In the genomic region with DNA sequence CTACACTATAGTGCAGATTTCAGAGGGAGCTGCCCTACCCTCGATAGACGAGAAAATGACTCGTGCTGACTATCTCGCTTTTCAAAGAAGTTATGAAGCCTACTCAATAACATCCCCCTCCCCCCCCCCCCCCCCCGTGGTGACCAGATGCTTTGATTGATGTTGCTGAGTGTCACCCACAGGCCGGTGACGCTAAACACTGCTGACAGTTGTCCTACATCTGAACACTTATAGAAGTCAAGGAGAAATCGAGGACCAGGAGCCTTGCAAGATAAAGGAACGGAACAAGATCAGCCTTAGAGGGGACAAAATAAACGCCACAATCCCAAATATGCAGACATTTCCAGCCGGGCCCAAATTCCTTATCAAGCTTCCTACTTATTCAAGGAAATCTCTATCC, we compare ENCODE assay signal across 23 mouse cellular contexts.
"Had no signal": no experiment of that assay in that cellular context is flagged by ENCODE, and none has a peak within 500 bp of the region (broad histone marks: within the 10 kb centered on the region; RNA-seq: fewer than 3 reads in every experiment).

No protein-coding gene starts in this region.

- H3K9me3 ChIP-seq: heart, embryonic 10.5 days; heart, embryonic 12.5 days; hindbrain, embryonic 13.5 days; hindbrain, embryonic 15.5 days; intestine, embryonic 15.5 days; kidney, embryonic 15.5 days; limb, embryonic 13.5 days; limb, embryonic 15.5 days; liver, embryonic 12.5 days had no signal

- H3K9ac ChIP-seq: forebrain, postnatal 0 days; heart, embryonic 12.5 days; hindbrain, embryonic 13.5 days; hindbrain, embryonic 15.5 days; intestine, embryonic 15.5 days; kidney, embryonic 15.5 days; limb, embryonic 13.5 days; limb, embryonic 15.5 days; liver, embryonic 12.5 days had no signal

- H3K4me1 ChIP-seq: hindbrain, embryonic 15.5 days; intestine, embryonic 15.5 days; kidney, embryonic 15.5 days; limb, embryonic 13.5 days; limb, embryonic 15.5 days; liver, embryonic 12.5 days had no signal

- H3K36me3 ChIP-seq: heart, embryonic 10.5 days; heart, embryonic 12.5 days; hindbrain, embryonic 13.5 days; hindbrain, embryonic 15.5 days; intestine, embryonic 15.5 days; kidney, embryonic 15.5 days; limb, embryonic 13.5 days; limb, embryonic 15.5 days; liver, embryonic 12.5 days had no signal

- H3K4me2 ChIP-seq: heart, embryonic 12.5 days; hindbrain, embryonic 13.5 days; hindbrain, embryonic 15.5 days; intestine, embryonic 15.5 days; kidney, embryonic 15.5 days; limb, embryonic 13.5 days; limb, embryonic 15.5 days; liver, embryonic 12.5 days had no signal

- DNase-seq: forebrain, postnatal 0 days; gastrocnemius, postnatal 14 days; gastrocnemius, postnatal 36 days; heart, adult 18-20 months; heart, postnatal 10 days; heart, postnatal 36 days; kidney, adult 11 months; kidney, adult 2 months; kidney, adult 9 months; kidney, postnatal 14 days; kidney, postnatal 36 days; layer of hippocampus, postnatal 36 days; left cerebral cortex, postnatal 4 days had no signal

- H3K4me3 ChIP-seq: heart, embryonic 10.5 days; heart, embryonic 12.5 days; hindbrain, embryonic 13.5 days; hindbrain, embryonic 15.5 days; intestine, embryonic 15.5 days; kidney, embryonic 15.5 days; limb, embryonic 13.5 days; limb, embryonic 15.5 days; liver, embryonic 12.5 days had no signal

- H3K27me3 ChIP-seq: heart, embryonic 12.5 days; hindbrain, embryonic 13.5 days; hindbrain, embryonic 15.5 days; intestine, embryonic 15.5 days; kidney, embryonic 15.5 days; limb, embryonic 13.5 days; limb, embryonic 15.5 days; liver, embryonic 12.5 days had no signal

- ATAC-seq: forebrain, postnatal 0 days; hindbrain, postnatal 0 days; intestine, embryonic 15.5 days; liver, embryonic 12.5 days had no signal

- H3K27ac ChIP-seq: hindbrain, embryonic 13.5 days; hindbrain, embryonic 15.5 days; hindbrain, postnatal 0 days; intestine, embryonic 15.5 days; kidney, embryonic 15.5 days; limb, embryonic 13.5 days; limb, embryonic 15.5 days; liver, embryonic 12.5 days had no signal
